Comparison of ENCODE assay signal across 8 mouse cellular contexts in the genomic region with DNA sequence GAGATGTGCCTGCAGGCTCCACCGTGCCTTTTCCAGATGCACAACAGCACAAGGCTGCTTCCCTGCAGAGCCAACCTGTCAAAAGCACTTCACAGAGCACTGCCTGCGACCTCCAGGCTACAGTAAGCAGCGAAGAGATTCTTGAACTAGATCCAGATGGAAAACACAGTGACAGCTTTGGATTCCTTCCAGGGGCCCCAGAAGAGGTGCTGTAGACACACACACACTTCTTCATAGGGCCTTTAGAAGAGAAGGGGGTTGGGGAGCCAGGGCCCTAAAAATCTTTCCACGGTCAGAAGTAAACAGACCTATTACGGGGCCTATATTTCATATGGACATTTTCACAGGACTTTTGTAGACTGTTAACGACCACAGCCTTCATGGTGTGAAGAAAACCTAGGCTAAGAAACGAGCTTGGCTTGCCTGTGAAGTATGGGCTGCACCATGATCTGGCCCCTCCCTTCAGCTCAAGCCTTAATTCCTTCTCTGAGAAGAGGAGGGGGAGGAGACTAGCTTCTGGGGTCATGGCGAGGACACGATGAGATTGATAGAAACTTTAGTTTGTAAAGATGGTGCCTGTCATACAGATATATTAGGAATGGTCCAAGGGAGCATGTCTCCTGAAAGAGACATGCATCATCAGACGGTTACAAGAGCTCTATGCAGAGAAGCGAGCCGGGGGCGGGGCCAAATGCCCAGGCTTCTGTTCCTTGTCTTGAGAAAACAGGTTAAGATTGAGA.
DNase-seq lines count a peak whose midpoint lies in the region; ATAC-seq and TF ChIP-seq lines count a peak whose summit lies in the region.

No protein-coding gene starts in this region.

- H3K27ac ChIP-seq in hindbrain, embryonic 15.5 days (replicated peaks) = no peak overlapping the region
- peak overlapping the region; percentile 82 for H3K27ac ChIP-seq in lung, embryonic 14.5 days (ENCODE audit: low read depth)

- no peak for TF ChIP-seq CTCF in brain, embryonic 14.5 days (IDR thresholded peaks at IDR 0.05; ENCODE audit: borderline replicate concordance, extremely low read depth, insufficient read depth, insufficient read length)
- TF ChIP-seq CTCF in lung, embryonic 14.5 days (IDR thresholded peaks at IDR 0.05; ENCODE audit: low read depth) = no peak

- peak; percentile 59; the same call in 1 of the 2 replicates for ATAC-seq in hindbrain, embryonic 15.5 days (ENCODE audit: low FRiP score, low read depth)
- ATAC-seq in lung, embryonic 14.5 days (ENCODE audit: insufficient read depth) = peak; percentile 94

- no peaks in the 10 kb centered on the region for H3K27me3 ChIP-seq in hindbrain, embryonic 15.5 days
- H3K27me3 ChIP-seq in lung, embryonic 14.5 days (ENCODE audit: insufficient read depth, low read length) = no peaks in the 10 kb centered on the region

- whole genome bisulfite sequencing in hindbrain, embryonic 15.5 days = 54% methylated on average over 13 of the region's 13 CpGs
- WGBS in lung, embryonic 14.5 days = 14% methylated on average over 13 of the region's 13 CpGs

- H3K4me1 ChIP-seq in hindbrain, embryonic 15.5 days (replicated peaks) = peaks cover 8% of the 10 kb centered on the region
- H3K4me1 ChIP-seq in lung, embryonic 14.5 days (ENCODE audit: insufficient read depth) = peaks cover 16% of the 10 kb centered on the region

- H3K4me3 ChIP-seq in hindbrain, embryonic 15.5 days = no peak overlapping the region
- no peak overlapping the region for H3K4me3 ChIP-seq in lung, embryonic 14.5 days (ENCODE audit: low read depth, low read length)

- H3K36me3 ChIP-seq in hindbrain, embryonic 15.5 days = no peaks in the 10 kb centered on the region
- no peaks in the 10 kb centered on the region for H3K36me3 ChIP-seq in lung, embryonic 14.5 days (ENCODE audit: insufficient read depth)

- DNase-seq in R1 (ENCODE audit: low read depth, low spot score) = peak; percentile 16
- DNase-seq in brain, embryonic 14.5 days (ENCODE audit: low read depth) = peak; percentile 73
- peak; percentile 97 for DNase-seq in lung, embryonic 14.5 days
- DNase-seq in B cell, adult 2 months = no peak
- no peak for DNase-seq in layer of hippocampus, postnatal 14 days (ENCODE audit: low spot score in 2 of 2)
- DNase-seq in right cerebral cortex, postnatal 36 days (ENCODE audit: low spot score in 2 of 2) = no peak
- no peak for DNase-seq in gastrocnemius, adult 18-20 months (ENCODE audit: low spot score)

- no peak overlapping the region for H3K4me2 ChIP-seq in hindbrain, embryonic 15.5 days
- H3K4me2 ChIP-seq in lung, embryonic 14.5 days = peak overlapping the region; percentile 40

- H3K9ac ChIP-seq in hindbrain, embryonic 15.5 days = no peak overlapping the region
- no peak overlapping the region for H3K9ac ChIP-seq in lung, embryonic 14.5 days

- H3K9me3 ChIP-seq in hindbrain, embryonic 15.5 days = no peaks in the 10 kb centered on the region
- no peaks in the 10 kb centered on the region for H3K9me3 ChIP-seq in lung, embryonic 14.5 days (ENCODE audit: low read depth, low read length)

- no peak for TF ChIP-seq POLR2A in brain, embryonic 14.5 days (IDR thresholded peaks at IDR 0.05; ENCODE audit: borderline replicate concordance, extremely low read depth, insufficient read depth, insufficient read length, poor library complexity, severe bottlenecking)

Comparison
In these comparisons a context has a peak if more than half of its experiments do, and no peak if none do; other contexts are left out.
1. DNase-seq: peak in R1 (single experiment), brain, embryonic 14.5 days (single experiment) and lung, embryonic 14.5 days (single experiment); none in B cell, adult 2 months (0 of 2), layer of hippocampus, postnatal 14 days (0 of 2), right cerebral cortex, postnatal 36 days (0 of 2) and gastrocnemius, adult 18-20 months (single experiment).